In genomic region chr3:107542584-107542983, GRCm38 (mm10) we compare ENCODE assay signal across 37 mouse cellular contexts. TPM values are rescaled to one million over a fixed set of nuclear protein-coding genes. Genes with fewer than 3 reads are reported as not detected.
"Had no signal": no experiment of that assay in that cellular context is flagged by ENCODE, and none has a peak within 500 bp of the region (broad histone marks: within the 10 kb centered on the region; RNA-seq: fewer than 3 reads in every experiment).

No protein-coding gene starts in this region.

- DNase-seq: gastrocnemius, adult 2 months; gastrocnemius, postnatal 10 days; gastrocnemius, postnatal 25 days; heart, adult 18-20 months; heart, postnatal 10 days; heart, postnatal 4 days; kidney, adult 18-20 months; kidney, adult 8-10 months; kidney, postnatal 10 days; kidney, postnatal 25 days; kidney, postnatal 4 days; liver; liver, embryonic 13.5 days had no signal

- H3K4me2 ChIP-seq: heart, embryonic 12.5 days; hindbrain, embryonic 12.5 days; hindbrain, embryonic 15.5 days; intestine, embryonic 15.5 days; limb, embryonic 12.5 days; liver, embryonic 11.5 days; liver, embryonic 13.5 days; liver, embryonic 15.5 days had no signal

- H3K4me3 ChIP-seq: gastrocnemius, adult 2 months; heart, embryonic 10.5 days; heart, embryonic 12.5 days; hindbrain, embryonic 10.5 days; hindbrain, embryonic 12.5 days; hindbrain, embryonic 15.5 days; intestine, embryonic 15.5 days; layer of hippocampus, adult 2 months; left cerebral cortex, adult 2 months; limb, embryonic 10.5 days; limb, embryonic 12.5 days; liver, embryonic 13.5 days; liver, embryonic 15.5 days had no signal

- H3K9ac ChIP-seq: heart, embryonic 12.5 days; hindbrain, embryonic 12.5 days; hindbrain, embryonic 15.5 days; intestine, embryonic 15.5 days; limb, embryonic 12.5 days; liver, embryonic 13.5 days; liver, embryonic 15.5 days had no signal

- H3K27ac ChIP-seq: gastrocnemius, adult 2 months; heart, embryonic 10.5 days; hindbrain, embryonic 10.5 days; hindbrain, embryonic 12.5 days; hindbrain, embryonic 15.5 days; intestine, embryonic 15.5 days; layer of hippocampus, adult 2 months; left cerebral cortex, adult 2 months; limb, embryonic 10.5 days; limb, embryonic 12.5 days; liver, embryonic 13.5 days; liver, embryonic 15.5 days had no signal

- H3K36me3 ChIP-seq: heart, embryonic 10.5 days; heart, embryonic 12.5 days; hindbrain, embryonic 10.5 days; hindbrain, embryonic 12.5 days; hindbrain, embryonic 15.5 days; intestine, embryonic 15.5 days; limb, embryonic 10.5 days; limb, embryonic 12.5 days; liver, embryonic 13.5 days; liver, embryonic 15.5 days had no signal

- H3K4me1 ChIP-seq: intestine, embryonic 15.5 days; liver, embryonic 13.5 days; liver, embryonic 15.5 days had no signal

- ATAC-seq: inflammation-experienced regulatory T-cells, adult 6 months; intestine, embryonic 15.5 days; intestine, postnatal 0 days had no signal

- H3K9me3 ChIP-seq: heart, embryonic 10.5 days; heart, embryonic 12.5 days; hindbrain, embryonic 10.5 days; hindbrain, embryonic 12.5 days; hindbrain, embryonic 15.5 days; intestine, embryonic 15.5 days; limb, embryonic 10.5 days; limb, embryonic 12.5 days; liver, embryonic 13.5 days; liver, embryonic 15.5 days had no signal

- H3K27me3 ChIP-seq: hindbrain, embryonic 15.5 days had no signal

RNA-seq across cellular contexts. Expression of gene Ubl4b, which starts 12.3 kb away (rescaled TPM):
- total RNA-seq: gastrocnemius, adult 2 months; gastrocnemius, postnatal 10 days; gastrocnemius, postnatal 25 days; gastrocnemius, postnatal 4 days; granulocyte monocyte progenitor cell, adult 5-6 weeks; heart, adult 18-20 months; heart, adult 8-10 months; heart, postnatal 10 days; heart, postnatal 25 days; heart, postnatal 4 days; layer of hippocampus, adult 2 months; layer of hippocampus, postnatal 10 days; layer of hippocampus, postnatal 25 days; left cerebral cortex, postnatal 36 days had no signal
- polyA plus RNA-seq: heart, embryonic 12.5 days; heart, embryonic 14.5 days; hindbrain, embryonic 10.5 days; hindbrain, embryonic 12.5 days; hindbrain, embryonic 15.5 days; inflammation-experienced regulatory T-cells, adult 6 months; intestine, embryonic 15.5 days; intestine, postnatal 0 days; kidney, embryonic 14.5 days; kidney, embryonic 16.5 days; liver, embryonic 11.5 days; liver, embryonic 13.5 days; liver, embryonic 15.5 days had no signal

RNA-seq across cellular contexts. Expression of gene Slc6a17, which starts 24.8 kb away (rescaled TPM):
- total RNA-seq: granulocyte monocyte progenitor cell, adult 5-6 weeks had no signal
- polyA plus RNA-seq: inflammation-experienced regulatory T-cells, adult 6 months had no signal

RNA-seq across cellular contexts. Expression of gene Alx3, which starts 52.2 kb away (rescaled TPM):
- total RNA-seq: gastrocnemius, adult 2 months; gastrocnemius, postnatal 10 days; gastrocnemius, postnatal 25 days; gastrocnemius, postnatal 4 days; granulocyte monocyte progenitor cell, adult 5-6 weeks; heart, adult 18-20 months; heart, adult 8-10 months; heart, postnatal 25 days; heart, postnatal 4 days had no signal
- polyA plus RNA-seq: heart, embryonic 14.5 days; inflammation-experienced regulatory T-cells, adult 6 months; intestine, postnatal 0 days; kidney, embryonic 16.5 days had no signal
